Mouse (Mus musculus): ENCODE measurements around the gene Shisa6.

Shisa6 gene

GRCm38 (mm10) chr11:66525371-66526045, at the start of gene Shisa6:
Gene Shisa6 (minus strand): TSS chr11:66525964.
- peak in 1 of 2 experiments; percentile 39 for DNase-seq

- no peak for DNase-seq
Measured at GRCm38 (mm10) chr11:66573888-66574287, 48.1 kb upstream of the Shisa6 start.

GRCm38 (mm10) chr11:66569045-66569444, 43.3 kb upstream of the Shisa6 start:
- DNase-seq: no peak

- no peak for DNase-seq
Measured at GRCm38 (mm10) chr11:66568386-66568791, 42.6 kb upstream of the Shisa6 start.

GRCm38 (mm10) chr11:66567382-66567781, 41.6 kb upstream of the Shisa6 start:
- no peak for DNase-seq

- DNase-seq: no peak
Measured at GRCm38 (mm10) chr11:66562274-66562673, 36.5 kb upstream of the Shisa6 start.

GRCm38 (mm10) chr11:66537820-66538219, 12.1 kb upstream of the Shisa6 start:
- no peak for DNase-seq

- no peak for DNase-seq
Measured at GRCm38 (mm10) chr11:66535866-66536265, 10.1 kb upstream of the Shisa6 start.

GRCm38 (mm10) chr11:66535156-66535555, 9.4 kb upstream of the Shisa6 start:
- no peak for DNase-seq

GRCm38 (mm10) chr11:66534291-66534690, 8.5 kb upstream of the Shisa6 start:
- no peak for DNase-seq

- no peak for DNase-seq
Measured at GRCm38 (mm10) chr11:66528146-66528545, 2.4 kb upstream of the Shisa6 start.

GRCm38 (mm10) chr11:66527343-66527742, 1.6 kb upstream of the Shisa6 start:
- no peak for DNase-seq

- no peak for DNase-seq
Measured at GRCm38 (mm10) chr11:66526981-66527320, 1.2 kb upstream of the Shisa6 start.

GRCm38 (mm10) chr11:66526046-66526980, 549 bp upstream of the Shisa6 start:
- DNase-seq: peak in 1 of 2 experiments; percentile 9

- no peak for DNase-seq
Measured at GRCm38 (mm10) chr11:66524251-66524650, 1.5 kb downstream of the Shisa6 start.

- DNase-seq: no peak
Measured at GRCm38 (mm10) chr11:66522376-66522775, 3.4 kb downstream of the Shisa6 start.

- DNase-seq: peak; percentile 14 to 33
Measured at GRCm38 (mm10) chr11:66519386-66519785, 6.4 kb downstream of the Shisa6 start.

- DNase-seq: peak in 1 of 2 experiments; percentile 8
Measured at GRCm38 (mm10) chr11:66514346-66514745, 11.4 kb downstream of the Shisa6 start.

GRCm38 (mm10) chr11:66500951-66501350, 24.8 kb downstream of the Shisa6 start:
- DNase-seq: no peak

GRCm38 (mm10) chr11:66498857-66499445, 26.8 kb downstream of the Shisa6 start:
- DNase-seq: no peak

- peak in 1 of 2 experiments; percentile 6 for DNase-seq
Measured at GRCm38 (mm10) chr11:66496235-66496634, 29.5 kb downstream of the Shisa6 start.

GRCm38 (mm10) chr11:66494391-66494790, 31.4 kb downstream of the Shisa6 start:
- no peak for DNase-seq

- no peak for DNase-seq
Measured at GRCm38 (mm10) chr11:66487765-66488164, 38.0 kb downstream of the Shisa6 start.

- DNase-seq: no peak
Measured at GRCm38 (mm10) chr11:66482501-66482900, 43.3 kb downstream of the Shisa6 start.

Measured in kidney, postnatal 36 days (tissue).